Mouse (Mus musculus) layer of hippocampus, adult 2 months (tissue): ENCODE results near the gene Igfbp6. TPM values are rescaled to one million over a fixed set of nuclear protein-coding genes. Genes with fewer than 3 reads are reported as not detected.
A peak's percentile ranks its signal among the peaks of the same experiment; 100 is the strongest.

Source experiments
- DNase-seq, 2 experiments: peaks; one replicate each; pipeline ENCODE4 v3.0.0; 2022; ENCODE audit warnings: low spot score in 2 of 2
- H3K27ac ChIP-seq: fragments of 200-600 bp; 2 replicates; pipeline ENCODE4 v1.8.1; 2022
- H3K4me3 ChIP-seq: fragments of 200-600 bp; 2 replicates; pipeline ENCODE4 v1.8.1; 2022; ENCODE audit warnings: mild to moderate bottlenecking
- CTCF ChIP-seq: fragments of 200-600 bp; conservative IDR thresholded peaks from 2 replicates; pipeline ENCODE4 v1.8.1; 2022; ENCODE audit warnings: antibody characterized with exemption, mild to moderate bottlenecking, moderate library complexity
- total RNA-seq, 2 experiments: library from RNA; stranded (reverse); gene quantifications; 2 replicates each; pipeline ENCODE4 v1.2.3; 2021

Gene Igfbp6
- total RNA-seq, 2 experiments from 2014 or later: 6.9 to 7.7 TPM

DNA sequence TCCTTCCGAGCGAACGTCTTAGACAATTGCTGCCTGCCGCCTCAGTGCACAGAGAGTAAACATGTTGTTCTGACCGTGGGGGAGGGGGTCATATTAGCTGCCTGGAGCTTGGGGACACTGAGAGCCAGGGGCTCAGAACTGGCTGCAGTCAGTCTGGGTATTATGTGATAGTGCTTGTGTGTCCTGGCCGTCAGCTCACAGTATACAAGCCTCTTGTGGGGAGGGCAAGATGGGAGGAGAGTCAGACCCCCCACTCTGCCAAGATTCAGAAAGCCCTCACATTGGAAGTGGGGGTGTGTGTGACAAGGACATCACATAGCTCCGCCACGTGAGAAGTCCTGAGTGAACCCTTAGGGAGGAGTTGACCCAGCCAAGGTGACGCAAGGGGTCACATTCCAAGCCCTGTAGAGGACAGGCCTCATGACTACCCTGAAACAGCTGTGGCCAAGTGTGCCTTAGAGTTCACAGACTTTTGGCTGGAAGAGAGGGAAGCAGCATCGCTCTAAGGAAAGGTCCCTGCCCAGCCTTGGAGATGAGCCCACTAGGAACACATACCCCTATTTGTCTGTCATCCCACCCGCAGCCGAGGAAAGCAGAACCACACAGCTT is 40.1 kb upstream of the Igfbp6 start:
- H3K4me3 ChIP-seq: peak overlapping the region; percentile 43
- peak overlapping the region; percentile 89 for H3K27ac ChIP-seq
- no peak for DNase-seq
- no peak for TF ChIP-seq CTCF

DNA sequence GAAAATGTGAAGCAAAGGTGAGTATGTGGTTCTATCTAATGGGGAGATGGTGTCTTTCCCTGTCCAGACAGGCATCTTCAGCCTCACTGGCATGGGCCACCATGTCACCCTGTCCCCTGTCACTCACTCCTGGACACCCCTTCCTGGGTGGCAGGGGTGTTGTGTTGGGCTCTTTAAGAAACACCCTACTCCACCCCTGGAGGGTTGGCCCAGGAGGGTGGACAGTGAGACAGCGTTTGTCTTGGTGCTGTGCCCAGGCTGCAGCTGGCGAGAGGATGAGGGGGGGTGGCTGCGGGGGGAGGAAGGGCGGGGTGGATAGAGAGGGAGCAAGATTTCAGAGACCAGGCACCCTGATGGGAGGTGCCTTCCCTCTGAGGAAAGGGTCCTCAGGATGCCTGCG is 38.8 kb upstream of the Igfbp6 start:
- TF ChIP-seq CTCF: no peak
- DNase-seq: no peak
- H3K27ac ChIP-seq: peak overlapping the region; percentile 89; the same call in 1 of the 2 replicates
- peak overlapping the region; percentile 13; the same call in 1 of the 2 replicates for H3K4me3 ChIP-seq

DNA sequence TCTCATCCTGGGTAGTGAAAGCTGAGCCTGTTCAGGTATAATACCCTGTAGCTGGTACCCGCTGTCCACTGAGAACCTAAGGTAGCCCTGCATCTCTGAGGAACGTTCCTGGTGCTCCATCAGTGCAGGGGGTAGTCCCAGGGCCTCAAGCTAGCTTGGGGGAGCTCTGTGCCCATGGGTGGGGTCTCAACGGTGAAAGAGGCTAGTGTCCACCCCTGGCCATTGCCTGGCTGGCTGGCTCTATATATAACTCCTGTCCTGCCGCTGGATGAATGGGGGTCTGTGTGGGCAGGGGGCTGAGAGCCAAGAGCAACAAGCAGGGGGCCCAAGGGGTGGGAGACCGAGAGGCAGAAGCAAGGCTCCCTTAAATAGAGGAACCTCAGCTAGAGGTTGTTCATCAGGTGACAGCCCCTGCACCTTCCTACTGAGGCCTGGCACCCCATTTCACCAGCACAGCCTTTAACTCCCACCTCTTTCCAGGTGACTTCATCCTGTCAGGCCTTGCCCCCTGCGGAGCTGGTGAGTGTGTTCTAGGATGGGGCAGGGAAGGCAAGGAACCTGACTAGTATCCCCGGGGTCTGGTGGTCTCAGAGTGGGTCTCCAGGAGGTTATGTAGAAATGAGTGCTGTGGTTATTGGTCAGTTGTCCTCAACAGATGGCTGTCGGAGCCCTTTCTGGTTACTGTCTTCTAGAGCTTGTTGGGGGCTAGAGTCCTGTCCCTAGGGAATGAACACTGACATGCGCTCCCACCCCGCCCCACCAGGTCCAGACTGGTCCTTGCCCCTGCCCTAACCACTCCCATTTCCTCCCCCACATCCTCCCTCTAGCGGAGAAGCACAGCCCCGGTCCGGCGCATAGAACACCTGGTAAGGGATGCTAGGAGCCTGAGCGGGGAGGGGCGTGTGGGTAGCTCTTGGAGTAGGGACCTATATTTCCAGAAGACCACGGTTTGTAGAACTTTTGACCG is 38.1 kb upstream of the Igfbp6 start:
- H3K4me3 ChIP-seq: peak overlapping the region; percentile 37
- H3K27ac ChIP-seq: peak overlapping the region; percentile 44; the same call in 1 of the 2 replicates
- peak; percentile 38 for TF ChIP-seq CTCF
- DNase-seq: no peak

DNA sequence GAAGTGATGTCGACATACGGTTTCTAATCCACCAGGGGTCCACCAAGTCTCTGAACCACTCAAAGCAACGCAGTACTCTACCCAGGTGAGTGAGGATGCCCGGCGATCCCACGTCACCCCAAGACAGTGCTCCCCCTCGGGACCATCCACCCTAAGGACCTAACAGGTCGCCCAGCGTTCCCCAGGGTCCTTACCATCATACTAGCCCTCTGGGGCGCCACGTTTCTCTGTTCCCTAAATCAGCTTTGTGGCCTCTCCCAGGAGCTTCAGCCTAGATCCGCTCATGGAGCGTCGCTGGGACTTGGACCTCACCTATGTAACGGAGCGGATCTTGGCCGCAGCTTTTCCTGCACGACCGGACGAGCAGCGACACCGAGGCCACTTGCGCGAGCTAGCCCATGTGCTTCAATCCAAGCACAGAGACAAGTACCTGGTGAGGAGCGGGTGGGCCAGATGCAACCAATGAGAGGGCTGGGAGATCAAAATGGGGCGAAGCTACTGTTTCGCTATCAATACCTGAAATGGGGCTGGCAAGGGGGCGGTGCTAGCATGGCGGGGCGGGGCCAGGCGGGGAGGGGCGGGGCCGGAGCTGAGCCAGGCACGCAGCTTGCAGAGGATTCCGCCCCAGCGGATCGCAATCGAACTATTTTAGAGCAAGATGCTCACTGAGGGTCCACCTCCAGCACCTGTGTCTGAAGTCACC is 37.3 kb upstream of the Igfbp6 start:
- H3K4me3 ChIP-seq: peak overlapping the region; percentile 37
- DNase-seq: no peak
- TF ChIP-seq CTCF: no peak
- H3K27ac ChIP-seq: no peak overlapping the region

DNA sequence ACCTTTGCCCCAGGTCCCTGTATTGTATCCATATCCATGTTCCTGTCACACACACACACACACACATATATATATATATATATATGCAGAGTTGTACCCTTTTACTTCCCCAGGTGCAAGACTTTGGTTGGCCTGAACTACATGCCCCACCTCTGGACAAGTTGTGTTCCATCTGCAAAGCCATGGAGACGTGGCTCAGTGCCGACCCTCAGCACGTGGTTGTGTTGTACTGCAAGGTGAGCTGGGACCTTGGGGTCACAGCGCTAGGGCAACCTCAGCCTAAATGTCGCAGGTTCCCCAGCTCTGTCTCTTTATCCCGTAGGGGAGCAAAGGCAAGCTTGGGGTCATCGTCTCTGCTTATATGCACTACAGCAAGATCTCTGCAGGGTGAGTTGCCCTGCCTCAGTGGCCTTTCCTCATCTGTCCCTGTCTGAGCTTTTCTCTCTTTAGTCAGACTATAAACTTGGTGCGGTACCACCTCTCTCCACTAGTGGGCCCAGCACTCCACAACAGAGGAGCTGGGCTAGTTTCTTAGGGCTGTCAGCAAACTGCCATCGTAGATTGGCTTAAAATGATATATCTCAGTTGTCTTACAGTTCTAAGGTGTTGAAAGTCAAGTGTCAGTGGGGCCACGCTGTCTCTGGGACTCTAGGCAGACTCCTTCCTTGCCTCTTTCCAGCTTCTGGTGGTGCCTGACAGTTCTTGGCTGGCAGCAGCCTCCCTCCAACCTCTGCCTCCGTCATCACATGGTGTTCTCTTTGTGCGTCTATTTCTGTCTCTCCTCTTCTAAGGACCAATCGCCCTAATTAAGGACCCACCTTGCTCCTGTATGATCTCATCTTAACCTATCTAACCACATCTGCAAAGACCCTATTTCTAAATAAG is 36.2 kb upstream of the Igfbp6 start:
- H3K27ac ChIP-seq: no peak overlapping the region
- TF ChIP-seq CTCF: peak; percentile 94
- DNase-seq: peak; percentile 61 to 72
- no peak overlapping the region for H3K4me3 ChIP-seq

DNA sequence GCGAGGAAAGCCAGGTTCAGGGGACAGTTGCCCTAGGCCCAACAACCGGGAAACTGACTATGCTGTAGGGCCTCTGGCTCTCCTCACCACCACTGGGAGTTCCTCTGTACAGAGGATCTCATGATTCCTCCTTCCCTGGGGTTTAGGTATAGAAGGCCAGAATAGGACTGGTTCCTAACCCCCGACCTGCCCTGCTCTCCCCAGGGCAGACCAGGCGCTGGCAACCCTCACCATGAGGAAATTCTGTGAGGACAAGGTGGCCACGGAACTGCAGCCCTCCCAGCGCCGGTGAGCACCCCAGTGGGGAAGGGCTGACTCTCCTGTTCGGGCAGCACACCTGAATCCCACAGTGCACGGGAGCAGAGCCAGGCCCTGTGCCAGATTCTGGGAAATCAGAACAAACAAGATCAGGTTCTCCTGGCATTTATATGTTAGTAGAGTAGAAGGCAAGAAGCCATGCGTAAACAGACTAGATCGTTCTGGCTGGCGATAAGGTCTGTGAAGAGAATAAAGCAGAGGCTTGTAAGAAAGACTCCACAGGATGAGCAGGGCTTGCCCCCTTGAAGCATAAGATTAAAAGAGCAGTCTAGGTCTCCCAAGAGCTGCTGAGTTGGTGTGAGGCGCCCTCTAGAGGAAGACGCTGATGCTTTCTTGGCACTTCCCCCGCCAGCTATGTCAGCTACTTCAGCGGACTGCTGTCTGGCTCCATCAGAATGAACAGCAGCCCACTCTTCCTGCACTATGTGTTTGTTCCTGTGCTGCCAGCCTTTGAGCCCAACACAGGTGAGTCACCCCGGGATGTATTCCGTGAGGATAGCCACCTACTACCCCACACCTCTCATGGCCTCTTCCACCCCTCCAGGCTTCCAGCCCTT is 35.3 kb upstream of the Igfbp6 start:
- peak; percentile 91 for TF ChIP-seq CTCF
- no peak overlapping the region for H3K4me3 ChIP-seq
- H3K27ac ChIP-seq: no peak overlapping the region
- peak; percentile 81 to 82 for DNase-seq

DNA sequence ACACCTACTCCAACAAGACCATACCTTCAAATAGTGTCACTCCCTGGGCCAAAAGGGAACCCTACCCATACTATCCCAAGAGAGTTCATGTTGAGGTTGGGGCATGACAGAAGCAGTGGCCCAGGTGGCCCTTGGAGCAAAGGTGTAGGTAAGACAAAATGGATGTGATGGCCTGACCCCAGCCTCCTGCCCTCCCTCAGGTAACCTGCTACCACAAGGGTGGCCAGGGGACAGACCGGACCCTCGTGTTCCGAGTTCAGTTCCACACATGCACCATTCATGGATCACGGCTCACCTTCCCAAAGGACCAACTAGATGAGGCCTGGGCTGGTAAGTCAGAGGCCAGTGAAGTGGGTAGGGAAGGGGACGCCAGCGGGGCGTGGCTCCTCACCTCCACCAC is 33.9 kb upstream of the Igfbp6 start:
- TF ChIP-seq CTCF: no peak
- no peak overlapping the region for H3K27ac ChIP-seq
- no peak for DNase-seq
- H3K4me3 ChIP-seq: no peak overlapping the region

DNA sequence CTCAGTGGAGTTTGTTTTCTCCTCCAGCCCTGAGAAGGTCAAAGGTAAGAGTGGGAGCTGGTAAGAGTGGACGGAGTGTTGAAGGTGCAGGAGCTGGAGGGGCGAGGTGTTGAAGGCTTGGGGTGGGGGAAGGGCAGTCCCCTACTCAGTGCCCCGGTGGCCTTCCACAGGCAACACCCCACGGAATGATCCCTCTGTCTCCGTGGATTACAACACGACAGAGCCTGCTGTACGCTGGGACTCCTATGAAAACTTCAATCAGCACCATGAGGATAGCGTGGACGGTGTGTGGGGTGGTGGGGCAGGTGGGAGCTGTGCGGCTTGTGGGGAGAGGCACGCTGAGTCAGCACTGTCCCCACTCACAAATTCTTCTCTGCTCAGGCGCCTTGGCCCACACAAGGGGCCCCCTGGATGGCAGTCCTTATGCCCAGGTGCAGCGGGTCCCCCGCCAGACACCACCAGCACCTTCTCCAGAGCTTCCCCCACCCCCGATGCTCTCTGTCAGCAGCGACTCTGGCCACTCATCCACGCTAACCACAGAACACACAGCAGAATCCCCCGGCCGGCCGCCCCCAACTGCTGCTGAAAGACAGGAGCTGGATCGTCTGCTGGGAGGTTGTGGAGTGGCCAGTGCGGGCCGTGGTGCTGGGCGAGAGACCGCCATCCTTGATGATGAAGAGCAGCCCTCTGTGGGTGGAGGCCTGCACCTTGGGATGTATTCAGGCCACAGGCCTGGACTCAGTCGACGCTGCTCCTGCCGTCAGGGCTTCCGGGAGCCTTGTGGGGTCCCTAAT is 33.3 kb upstream of the Igfbp6 start:
- no peak for TF ChIP-seq CTCF
- H3K27ac ChIP-seq: no peak overlapping the region
- DNase-seq: no peak
- no peak overlapping the region for H3K4me3 ChIP-seq

DNA sequence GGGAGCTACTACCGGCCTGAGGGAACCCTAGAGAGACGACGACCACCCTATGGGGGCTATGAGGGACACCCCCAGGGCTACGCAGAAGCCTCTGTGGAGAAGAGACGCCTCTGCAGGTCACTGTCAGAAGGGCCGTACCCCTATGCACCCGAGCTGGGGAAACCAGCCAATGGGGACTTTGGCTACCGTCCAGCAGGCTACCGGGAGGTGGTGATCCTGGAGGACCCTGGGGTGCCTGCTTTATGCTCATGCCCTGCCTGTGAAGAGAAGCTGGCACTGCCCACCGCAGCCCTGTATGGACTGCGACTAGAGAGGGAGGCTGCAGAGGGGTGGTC is 32.7 kb upstream of the Igfbp6 start:
- Histone ChIP-seq H3K4me3 (no peak overlapping the region), H3K27ac (no peak overlapping the region)
- TF ChIP-seq CTCF: no peak
- no peak for DNase-seq

DNA sequence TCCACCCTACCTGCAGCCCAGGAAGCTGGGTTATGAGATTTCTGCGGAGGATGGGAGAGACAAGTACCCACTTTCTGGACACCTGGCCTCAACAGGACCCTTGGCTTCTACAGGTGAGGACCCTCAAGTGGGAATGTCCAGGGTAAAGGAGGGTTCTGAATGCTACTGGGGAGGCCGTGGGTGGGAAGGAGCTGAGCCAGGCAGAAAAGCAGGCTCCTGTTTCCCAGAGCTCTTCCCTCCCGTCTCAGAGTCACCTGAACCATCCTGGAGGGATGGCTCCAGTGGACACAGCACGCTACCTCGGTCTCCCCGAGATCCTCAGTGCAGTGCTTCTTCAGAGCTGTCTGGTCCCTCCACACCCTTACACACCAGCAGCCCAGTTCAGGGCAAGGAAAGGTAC is 32.0 kb upstream of the Igfbp6 start:
- H3K4me3 ChIP-seq: no peak overlapping the region
- no peak for TF ChIP-seq CTCF
- DNase-seq: no peak
- no peak overlapping the region for H3K27ac ChIP-seq

DNA sequence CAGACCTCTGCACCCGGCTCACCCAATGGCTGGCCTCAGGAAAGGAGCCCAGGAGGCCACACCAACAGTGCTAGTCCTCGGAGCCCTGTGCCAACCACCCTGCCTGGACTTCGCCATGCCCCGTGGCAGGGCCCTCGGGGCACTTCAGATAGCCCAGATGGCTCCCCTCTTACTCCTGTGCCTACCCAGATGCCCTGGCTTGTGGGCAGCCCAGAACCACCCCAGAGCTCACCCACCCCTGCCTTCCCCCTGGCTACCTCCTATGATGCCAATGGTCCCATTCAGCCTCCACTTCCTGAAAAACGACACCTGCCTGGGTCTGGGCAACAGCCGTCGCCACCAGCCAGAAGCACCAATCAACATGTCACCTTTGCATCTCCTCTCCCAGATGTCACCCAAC is 31.3 kb upstream of the Igfbp6 start:
- DNase-seq: no peak
- Histone ChIP-seq H3K27ac (no peak overlapping the region), H3K4me3 (no peak overlapping the region)
- TF ChIP-seq CTCF: no peak
